Mouse (Mus musculus) neutrophil, adult 59 days (primary cell): Measurements from ENCODE around the gene Olfr589. TPM values are rescaled to one million over a fixed set of nuclear protein-coding genes. Genes with fewer than 3 reads are reported as not detected.

ENCODE experiments used
- total RNA-seq, 2 experiments: library from RNA; stranded (reverse); gene quantifications; 1 replicate in 1 of 2; 2 replicates in 1 of 2; pipeline ENCODE4 v1.2.4; 2023

The Olfr589 gene
- total RNA-seq: not detected

DNA sequence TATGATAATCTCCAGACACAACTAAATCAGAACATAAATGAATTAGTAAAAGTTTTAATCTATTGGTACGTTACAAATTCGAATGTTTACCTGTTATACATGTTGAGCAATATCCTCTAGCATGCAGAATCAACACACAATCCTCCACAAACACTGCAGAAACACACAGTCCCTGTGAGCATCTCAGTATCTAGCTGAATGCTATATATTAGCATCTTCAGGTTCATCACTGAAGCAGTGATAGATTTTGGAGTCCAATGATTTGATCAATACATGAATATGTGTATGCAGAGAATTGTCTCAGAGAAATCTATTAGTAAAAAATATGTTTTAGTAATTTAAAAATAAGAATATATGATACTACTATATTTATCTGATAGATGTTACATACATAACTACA, at the start of gene Olfr589:
TSS of gene Olfr589 (minus strand) at position 101 of the 400 bp plus-strand sequence.

DNA sequence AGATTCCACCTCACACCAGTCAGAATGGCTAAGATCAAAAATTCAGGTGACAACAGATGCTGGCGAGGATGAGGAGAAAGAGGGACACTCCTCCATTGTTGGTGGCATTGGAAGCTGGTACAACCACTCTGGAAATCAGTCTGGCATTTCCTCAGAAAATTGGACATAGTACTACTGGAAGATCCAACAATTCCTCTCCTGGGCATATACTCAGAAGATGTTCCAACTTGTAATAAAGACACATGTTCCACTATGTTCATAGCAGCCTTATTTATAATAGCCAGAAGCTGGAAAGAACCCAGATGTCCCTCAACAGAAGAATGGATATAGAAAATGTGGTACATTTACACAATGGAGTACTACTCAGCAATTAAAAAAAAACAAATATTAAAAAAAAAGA, 28.3 kb upstream of the Olfr589 start, which contains the start of gene Olfr592:
TSS of gene Olfr592 (plus strand) at position 301 of the 400 bp plus-strand sequence.

DNA sequence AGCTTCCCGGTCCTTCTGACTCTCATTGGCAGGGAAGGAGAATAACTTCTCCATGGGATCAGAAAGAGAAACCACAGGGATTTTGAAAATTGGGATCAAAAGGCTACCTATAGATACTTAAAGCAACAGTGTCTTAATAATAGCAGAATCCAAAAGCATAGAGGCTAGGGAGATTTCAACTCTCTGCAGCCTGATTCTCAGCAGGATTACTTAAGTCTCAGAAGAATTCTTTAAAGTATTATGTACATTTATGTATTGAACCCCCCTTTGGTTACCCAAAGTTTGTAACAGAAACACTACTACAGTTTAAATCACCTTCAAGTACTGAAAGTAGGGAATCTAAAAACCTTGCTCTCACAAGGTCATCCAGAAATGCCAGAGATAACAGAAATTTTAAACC, 22.1 kb upstream of the Olfr589 start, which contains the start of gene Olfr591:
TSS of gene Olfr591 (minus strand) at position 101 of the 400 bp plus-strand sequence.

DNA sequence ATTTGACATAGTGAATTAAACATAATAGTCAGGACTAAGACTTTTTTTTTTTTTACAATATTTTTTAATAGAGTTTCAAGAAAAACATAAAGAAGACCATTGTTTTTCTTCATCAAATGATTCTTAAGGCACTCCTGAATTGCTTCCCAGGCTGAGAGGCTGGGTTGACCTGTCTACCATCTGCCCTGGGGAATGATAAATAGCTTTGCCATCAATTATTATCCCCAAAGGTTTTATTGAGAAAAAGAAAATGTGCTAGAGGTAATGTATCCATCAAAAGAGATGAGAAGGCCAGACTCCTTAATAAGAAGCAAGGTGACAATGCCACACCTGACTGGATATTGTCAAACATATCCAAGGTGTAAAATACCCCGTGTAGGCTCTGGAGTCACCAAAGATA, 15.6 kb downstream of the Olfr589 start, which contains the start of gene Olfr588-ps1:
TSS of gene Olfr588-ps1 (plus strand) at position 301 of the 400 bp plus-strand sequence.

DNA sequence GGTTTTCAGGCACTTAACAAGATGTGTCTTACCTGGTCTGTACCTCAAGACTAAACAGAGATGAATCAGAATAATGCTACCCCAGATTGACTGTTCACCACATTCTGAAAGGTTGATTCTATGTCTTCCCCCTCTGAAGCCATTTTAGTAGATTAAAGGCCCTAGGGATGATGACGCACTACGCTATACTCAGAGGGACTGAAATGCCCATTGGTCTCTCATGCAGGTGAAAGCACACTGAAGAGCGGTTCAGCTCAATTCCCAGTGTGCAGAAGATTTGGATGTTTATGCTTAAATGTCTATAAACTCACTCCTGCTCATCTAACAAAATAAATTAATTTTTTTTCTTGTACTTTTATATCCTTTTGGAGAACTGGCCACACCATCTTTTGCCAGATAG, 30.6 kb downstream of the Olfr589 start, which contains the start of gene Olfr586:
TSS of gene Olfr586 (minus strand) at position 101 of the 400 bp plus-strand sequence.

Other genes starting within 250 kb of the Olfr589 start
- not detected for gene Olfr571, start 238.8 kb downstream of the Olfr589 start, total RNA-seq
- not detected for gene Olfr572, start 231.9 kb downstream of the Olfr589 start, total RNA-seq
- gene Olfr573-ps1, start 213.8 kb downstream of the Olfr589 start, total RNA-seq: not detected
- not detected for gene Olfr574, start 207.9 kb downstream of the Olfr589 start, total RNA-seq
- not detected for gene Olfr575, start 197.6 kb downstream of the Olfr589 start, total RNA-seq
- not detected for gene Olfr576, start 193.7 kb downstream of the Olfr589 start, total RNA-seq
- gene Olfr577, start 180.4 kb downstream of the Olfr589 start, total RNA-seq: not detected
- not detected for gene Olfr578, start 167.0 kb downstream of the Olfr589 start, total RNA-seq
- gene Olfr582, start 118.3 kb downstream of the Olfr589 start, total RNA-seq: not detected
- not detected for gene Olfr583, start 105.1 kb downstream of the Olfr589 start, total RNA-seq
- gene Olfr584, start 74.5 kb downstream of the Olfr589 start, total RNA-seq: not detected
- gene Olfr585, start 58.6 kb downstream of the Olfr589 start, total RNA-seq: not detected
- not detected for gene Olfr586, start 30.7 kb downstream of the Olfr589 start, total RNA-seq
- not detected for gene Olfr588-ps1, start 15.5 kb downstream of the Olfr589 start, total RNA-seq
- gene Olfr591, start 22.0 kb upstream of the Olfr589 start, total RNA-seq: not detected
- gene Olfr592, start 28.4 kb upstream of the Olfr589 start, total RNA-seq: not detected
- not detected for gene Olfr593, start 55.5 kb upstream of the Olfr589 start, total RNA-seq
- gene Olfr594, start 60.6 kb upstream of the Olfr589 start, total RNA-seq: not detected
- not detected for gene Usp17ld, start 96.1 kb upstream of the Olfr589 start, total RNA-seq
- gene Olfr596, start 149.3 kb upstream of the Olfr589 start, total RNA-seq: not detected
- gene Olfr597, start 160.0 kb upstream of the Olfr589 start, total RNA-seq: not detected
- gene Olfr598, start 167.2 kb upstream of the Olfr589 start, total RNA-seq: not detected
- not detected for gene Olfr599, start 179.6 kb upstream of the Olfr589 start, total RNA-seq
- gene Olfr600, start 193.3 kb upstream of the Olfr589 start, total RNA-seq: not detected
- not detected for gene Olfr601, start 206.3 kb upstream of the Olfr589 start, total RNA-seq
- not detected for gene Olfr603, start 229.8 kb upstream of the Olfr589 start, total RNA-seq